ENCODE assay signal across 28 mouse cellular contexts in the genomic region with DNA sequence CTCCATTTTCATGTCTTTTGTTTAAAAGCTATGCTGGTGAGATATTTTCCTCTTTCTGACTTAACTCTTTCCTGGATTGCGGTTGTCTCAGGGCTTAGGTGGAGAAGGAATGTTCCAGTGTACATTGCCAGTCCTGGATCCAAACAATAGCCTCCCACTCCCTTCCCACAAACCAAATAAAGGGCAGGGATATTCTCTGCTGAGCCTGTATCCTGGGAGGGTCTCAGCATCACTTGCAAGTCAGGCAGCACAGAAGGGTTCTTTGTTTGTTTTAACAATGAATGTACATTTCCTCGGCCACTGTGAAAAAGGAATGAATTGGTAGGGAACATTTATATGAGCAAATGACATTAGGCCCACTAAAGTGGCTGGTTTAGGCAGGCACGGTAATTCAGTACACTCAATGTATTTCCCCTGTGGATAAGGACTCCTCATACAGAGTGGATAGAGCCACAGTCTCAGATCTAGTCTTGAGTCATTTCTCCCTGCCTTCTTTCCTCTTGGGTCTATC.
DNase-seq lines count a peak whose midpoint lies in the region; ATAC-seq lines count a peak whose summit lies in the region.
"Had no signal": no experiment of that assay in that cellular context is flagged by ENCODE, and none has a peak within 500 bp of the region (broad histone marks: within the 10 kb centered on the region; RNA-seq: fewer than 3 reads in every experiment).

No protein-coding gene starts in this region.

- H3K9ac ChIP-seq in forebrain, embryonic 11.5 days (ENCODE audit: low read length): no peak overlapping the region
- no peak overlapping the region for H3K9ac ChIP-seq in forebrain, embryonic 16.5 days (replicated peaks; ENCODE audit: low read depth, low read length)
- H3K9ac ChIP-seq in midbrain, embryonic 11.5 days (ENCODE audit: low read length): no peak overlapping the region
- no peak overlapping the region; the same call in 1 of the 2 replicates for H3K9ac ChIP-seq in midbrain, embryonic 15.5 days
- no peak overlapping the region for H3K9ac ChIP-seq in forebrain, embryonic 15.5 days (replicated peaks)
- no peak overlapping the region for H3K9ac ChIP-seq in midbrain, embryonic 16.5 days (ENCODE audit: low read depth, low read length)
- no peak overlapping the region for H3K9ac ChIP-seq in kidney, embryonic 14.5 days (ENCODE audit: low read depth, low read length)
- H3K9ac ChIP-seq: heart, embryonic 13.5 days; kidney, embryonic 15.5 days; limb, embryonic 15.5 days; liver, embryonic 14.5 days; lung, embryonic 14.5 days; neural tube, embryonic 13.5 days had no signal

- no peaks in the 10 kb centered on the region for H3K27me3 ChIP-seq in forebrain, embryonic 11.5 days (ENCODE audit: control insufficient read depth, insufficient read depth, low read length)
- H3K27me3 ChIP-seq in forebrain, embryonic 16.5 days (replicated peaks; ENCODE audit: control insufficient read depth, insufficient read depth, low read length): no peaks in the 10 kb centered on the region; the same call in 1 of the 2 replicates
- no peaks in the 10 kb centered on the region for H3K27me3 ChIP-seq in midbrain, embryonic 11.5 days (ENCODE audit: control insufficient read depth, insufficient read depth, low read length)
- H3K27me3 ChIP-seq in midbrain, embryonic 15.5 days (replicated peaks): no peaks in the 10 kb centered on the region
- H3K27me3 ChIP-seq in forebrain, embryonic 15.5 days: peaks cover 2% of the 10 kb centered on the region; the same call in 1 of the 2 replicates
- H3K27me3 ChIP-seq in midbrain, embryonic 16.5 days (ENCODE audit: control insufficient read depth, insufficient read depth, low read depth, low read length): no peaks in the 10 kb centered on the region; the same call in 1 of the 2 replicates
- H3K27me3 ChIP-seq in kidney, embryonic 14.5 days (ENCODE audit: control insufficient read depth, insufficient read depth, low read length): peaks cover 6% of the 10 kb centered on the region; the same call in 1 of the 2 replicates
- H3K27me3 ChIP-seq: limb, embryonic 15.5 days; neural tube, embryonic 13.5 days; Patski had no signal

- H3K36me3 ChIP-seq in forebrain, embryonic 11.5 days (ENCODE audit: control insufficient read depth, insufficient read depth, low read length): no peaks in the 10 kb centered on the region
- H3K36me3 ChIP-seq in forebrain, embryonic 16.5 days (ENCODE audit: control insufficient read depth, insufficient read depth): no peaks in the 10 kb centered on the region
- H3K36me3 ChIP-seq in midbrain, embryonic 11.5 days (ENCODE audit: control insufficient read depth, insufficient read depth, low read length): no peaks in the 10 kb centered on the region
- H3K36me3 ChIP-seq in midbrain, embryonic 15.5 days (replicated peaks): no peaks in the 10 kb centered on the region
- no peaks in the 10 kb centered on the region for H3K36me3 ChIP-seq in forebrain, embryonic 15.5 days
- H3K36me3 ChIP-seq in midbrain, embryonic 16.5 days (ENCODE audit: control insufficient read depth, insufficient read depth, low read length): no peaks in the 10 kb centered on the region
- no peaks in the 10 kb centered on the region for H3K36me3 ChIP-seq in kidney, embryonic 14.5 days (ENCODE audit: control insufficient read depth, insufficient read depth, low read length)
- H3K36me3 ChIP-seq: heart, embryonic 13.5 days; kidney, embryonic 15.5 days; limb, embryonic 15.5 days; neural tube, embryonic 13.5 days had no signal

- H3K4me2 ChIP-seq in forebrain, embryonic 11.5 days (ENCODE audit: low read depth, low read length, severe bottlenecking): no peak overlapping the region
- H3K4me2 ChIP-seq in forebrain, embryonic 16.5 days (ENCODE audit: low read length): no peak overlapping the region
- no peak overlapping the region; the same call in 1 of the 2 replicates for H3K4me2 ChIP-seq in midbrain, embryonic 11.5 days
- no peak overlapping the region for H3K4me2 ChIP-seq in midbrain, embryonic 15.5 days
- H3K4me2 ChIP-seq in forebrain, embryonic 15.5 days (replicated peaks): no peak overlapping the region
- 0 out of 2 replicates have a peak overlapping the region, but pooled peaks have one; percentile 4 for H3K4me2 ChIP-seq in midbrain, embryonic 16.5 days (ENCODE audit: low read length)
- H3K4me2 ChIP-seq in kidney, embryonic 14.5 days (replicated peaks; ENCODE audit: low read depth, low read length): no peak overlapping the region
- H3K4me2 ChIP-seq: kidney, embryonic 15.5 days; limb, embryonic 15.5 days; lung, embryonic 14.5 days; neural tube, embryonic 13.5 days had no signal

- DNase-seq in forebrain, embryonic 11.5 days (ENCODE audit: low spot score): no peak
- peak; percentile 94 for DNase-seq in midbrain, embryonic 11.5 days (ENCODE audit: low spot score, missing footprints)
- no peak for DNase-seq in spleen, postnatal 4 days (ENCODE audit: low spot score in 2 of 2)
- DNase-seq: adrenal gland, postnatal 36 days; cerebellum, adult 11 months; cerebellum, postnatal 10 days; gastrocnemius, postnatal 14 days; heart, adult 2 months; heart, postnatal 14 days; kidney, postnatal 36 days; layer of hippocampus, postnatal 36 days; lung, embryonic 14.5 days; retina, postnatal 1 day; right cerebral cortex, postnatal 25 days; spleen, adult 18-20 months; thymus, postnatal 4 days had no signal

- no peaks in the 10 kb centered on the region for H3K9me3 ChIP-seq in forebrain, embryonic 11.5 days (ENCODE audit: control insufficient read depth, low read length)
- H3K9me3 ChIP-seq in forebrain, embryonic 16.5 days (ENCODE audit: control insufficient read depth, low read length): no peaks in the 10 kb centered on the region
- no peaks in the 10 kb centered on the region for H3K9me3 ChIP-seq in midbrain, embryonic 11.5 days (ENCODE audit: control insufficient read depth, low read length)
- no peaks in the 10 kb centered on the region for H3K9me3 ChIP-seq in midbrain, embryonic 15.5 days
- H3K9me3 ChIP-seq in forebrain, embryonic 15.5 days: no peaks in the 10 kb centered on the region
- no peaks in the 10 kb centered on the region; the same call in 1 of the 2 replicates for H3K9me3 ChIP-seq in midbrain, embryonic 16.5 days (replicated peaks; ENCODE audit: control insufficient read depth, low read length, poor library complexity, severe bottlenecking)
- H3K9me3 ChIP-seq in kidney, embryonic 14.5 days (ENCODE audit: control insufficient read depth, low read length): no peaks in the 10 kb centered on the region
- H3K9me3 ChIP-seq: heart, embryonic 13.5 days; kidney, embryonic 15.5 days; limb, embryonic 15.5 days; neural tube, embryonic 13.5 days had no signal

- peak; percentile 62 for ATAC-seq in forebrain, embryonic 11.5 days (replicated peaks; ENCODE audit: low FRiP score)
- ATAC-seq in forebrain, embryonic 16.5 days: no peak
- peak; percentile 77 for ATAC-seq in midbrain, embryonic 11.5 days (ENCODE audit: low FRiP score)
- ATAC-seq in midbrain, embryonic 15.5 days (replicated peaks): no peak
- no peak for ATAC-seq in forebrain, embryonic 15.5 days (replicated peaks)
- no peak for ATAC-seq in midbrain, embryonic 16.5 days
- ATAC-seq in kidney, embryonic 14.5 days (ENCODE audit: low FRiP score, low TSS enrichment): no peak
- ATAC-seq: intestine, postnatal 0 days; Patski had no signal

- H3K27ac ChIP-seq in forebrain, embryonic 11.5 days (ENCODE audit: low read depth, low read length): peak overlapping the region; percentile 47; the same call in 1 of the 2 replicates
- H3K27ac ChIP-seq in forebrain, embryonic 16.5 days (ENCODE audit: low read length): no peak overlapping the region
- peak overlapping the region; percentile 65 for H3K27ac ChIP-seq in midbrain, embryonic 11.5 days (ENCODE audit: low read depth, low read length)
- H3K27ac ChIP-seq in midbrain, embryonic 15.5 days: no peak overlapping the region
- 0 out of 2 replicates have a peak overlapping the region, but pooled peaks have one; percentile 25 for H3K27ac ChIP-seq in forebrain, embryonic 15.5 days (replicated peaks)
- peak overlapping the region; percentile 50; the same call in 1 of the 2 replicates for H3K27ac ChIP-seq in midbrain, embryonic 16.5 days (ENCODE audit: low read length)
- no peak overlapping the region for H3K27ac ChIP-seq in kidney, embryonic 14.5 days (ENCODE audit: low read depth, low read length)
- H3K27ac ChIP-seq: heart, adult 2 months; heart, embryonic 13.5 days; kidney, embryonic 15.5 days; limb, embryonic 15.5 days; liver, embryonic 14.5 days; neural tube, embryonic 13.5 days had no signal

- 9% methylated on average over 3 of the region's 3 CpGs for WGBS in forebrain, embryonic 11.5 days
- WGBS in forebrain, embryonic 16.5 days: 2% methylated on average over 3 of the region's 3 CpGs
- WGBS in midbrain, embryonic 11.5 days: 9% methylated on average over 3 of the region's 3 CpGs
- WGBS in midbrain, embryonic 15.5 days: 11% methylated on average over 3 of the region's 3 CpGs
- WGBS in forebrain, embryonic 15.5 days: 2% methylated on average over 3 of the region's 3 CpGs
- 8% methylated on average over 3 of the region's 3 CpGs for WGBS in midbrain, embryonic 16.5 days
- WGBS in kidney, embryonic 14.5 days: 78% methylated on average over 3 of the region's 3 CpGs

- H3K4me1 ChIP-seq in forebrain, embryonic 11.5 days (replicated peaks; ENCODE audit: control insufficient read depth, insufficient read depth, low read length): peaks cover 2% of the 10 kb centered on the region; the same call in 1 of the 2 replicates
- H3K4me1 ChIP-seq in forebrain, embryonic 16.5 days (replicated peaks; ENCODE audit: control insufficient read depth, insufficient read depth, low read length): peaks cover 10% of the 10 kb centered on the region
- H3K4me1 ChIP-seq in midbrain, embryonic 11.5 days (ENCODE audit: control insufficient read depth, insufficient read depth, low read length): peaks cover 25% of the 10 kb centered on the region
- peaks cover 26% of the 10 kb centered on the region for H3K4me1 ChIP-seq in midbrain, embryonic 15.5 days
- peaks cover 26% of the 10 kb centered on the region for H3K4me1 ChIP-seq in forebrain, embryonic 15.5 days
- peaks cover 16% of the 10 kb centered on the region for H3K4me1 ChIP-seq in midbrain, embryonic 16.5 days (ENCODE audit: control insufficient read depth, insufficient read depth, low read length)
- H3K4me1 ChIP-seq in kidney, embryonic 14.5 days (ENCODE audit: control insufficient read depth, insufficient read depth, low read length): no peaks in the 10 kb centered on the region

- no peak overlapping the region for H3K4me3 ChIP-seq in forebrain, embryonic 11.5 days (ENCODE audit: low read depth, low read length)
- no peak overlapping the region for H3K4me3 ChIP-seq in forebrain, embryonic 16.5 days (replicated peaks; ENCODE audit: low read length)
- no peak overlapping the region for H3K4me3 ChIP-seq in midbrain, embryonic 11.5 days (ENCODE audit: low read depth, low read length)
- no peak overlapping the region for H3K4me3 ChIP-seq in midbrain, embryonic 15.5 days
- H3K4me3 ChIP-seq in forebrain, embryonic 15.5 days: no peak overlapping the region
- no peak overlapping the region for H3K4me3 ChIP-seq in midbrain, embryonic 16.5 days (ENCODE audit: low read depth, low read length)
- no peak overlapping the region for H3K4me3 ChIP-seq in kidney, embryonic 14.5 days (ENCODE audit: low read length)
- H3K4me3 ChIP-seq: heart, adult 2 months; heart, embryonic 13.5 days; kidney, embryonic 15.5 days; limb, embryonic 15.5 days; neural tube, embryonic 13.5 days had no signal

Comparison
In these comparisons a context has a peak if more than half of its experiments do, and no peak if none do; other contexts are left out.
1. ATAC-seq: peak in forebrain, embryonic 11.5 days (single experiment) and midbrain, embryonic 11.5 days (single experiment); none in forebrain, embryonic 16.5 days (single experiment), midbrain, embryonic 15.5 days (single experiment), forebrain, embryonic 15.5 days (single experiment), midbrain, embryonic 16.5 days (single experiment) and kidney, embryonic 14.5 days (single experiment).
2. H3K27ac ChIP-seq: peak in forebrain, embryonic 11.5 days (single experiment), midbrain, embryonic 11.5 days (single experiment), forebrain, embryonic 15.5 days (single experiment) and midbrain, embryonic 16.5 days (single experiment); none in forebrain, embryonic 16.5 days (single experiment), midbrain, embryonic 15.5 days (single experiment) and kidney, embryonic 14.5 days (single experiment).